Comparison of ENCODE assay signal across 8 mouse cellular contexts in the genomic region with DNA sequence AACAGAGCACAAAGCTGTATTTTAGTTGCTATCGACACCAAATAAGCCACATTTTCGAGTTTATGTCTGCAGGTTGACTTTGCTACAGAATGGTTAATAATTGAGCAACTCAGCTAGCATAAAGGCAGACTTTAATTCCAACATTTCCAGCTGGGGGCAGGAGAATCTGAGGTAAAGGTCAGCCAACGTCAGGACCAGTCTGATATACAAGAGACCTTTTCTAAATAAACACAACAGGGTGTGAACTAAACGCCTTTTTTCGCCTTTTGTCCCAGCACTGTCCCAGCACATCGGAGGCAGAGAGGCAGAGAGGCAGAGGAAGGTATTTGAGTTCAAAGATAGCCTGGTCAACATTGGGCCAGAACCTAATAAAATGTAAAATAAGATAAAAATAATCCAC. TPM values are rescaled to one million over a fixed set of nuclear protein-coding genes. Genes with fewer than 3 reads are reported as not detected.
A peak's percentile ranks its signal among the peaks of the same experiment; 100 is the strongest.
DNase-seq lines count a peak whose midpoint lies in the region; ATAC-seq lines count a peak whose summit lies in the region.

No protein-coding gene starts in this region.

- peak overlapping the region; percentile 92 for H3K9ac ChIP-seq in heart, embryonic 12.5 days
- H3K9ac ChIP-seq in kidney, embryonic 16.5 days (replicated peaks; ENCODE audit: low read length), result peak overlapping the region; percentile 89
- no peak overlapping the region for H3K9ac ChIP-seq in midbrain, embryonic 16.5 days (ENCODE audit: low read depth, low read length)

- no peak for DNase-seq in heart, postnatal 4 days
- no peak for DNase-seq in forebrain, embryonic 10.5 days (ENCODE audit: extremely low spot score, low spot score)
- DNase-seq in cerebellum, adult 18-20 months, result no peak
- DNase-seq in cerebellum, adult 11-12 months, result no peak

- 22% methylated on average over 6 of the region's 6 CpGs for WGBS in heart, embryonic 12.5 days
- 30% methylated on average over 6 of the region's 6 CpGs for WGBS in forebrain, embryonic 10.5 days
- WGBS in kidney, embryonic 16.5 days, result 14% methylated on average over 6 of the region's 6 CpGs
- 22% methylated on average over 6 of the region's 6 CpGs for WGBS in midbrain, embryonic 16.5 days

- H3K4me3 ChIP-seq in heart, embryonic 12.5 days, result peak overlapping the region; percentile 95
- H3K4me3 ChIP-seq in forebrain, embryonic 10.5 days, result peak overlapping the region; percentile 88
- H3K4me3 ChIP-seq in kidney, embryonic 16.5 days (ENCODE audit: low read length), result peak overlapping the region; percentile 93
- peak overlapping the region; percentile 82 for H3K4me3 ChIP-seq in midbrain, embryonic 16.5 days (ENCODE audit: low read depth, low read length)

- ATAC-seq in heart, embryonic 12.5 days (ENCODE audit: insufficient number of reproducible peaks, low FRiP score), result no peak
- no peak for ATAC-seq in kidney, embryonic 16.5 days (ENCODE audit: low FRiP score, low TSS enrichment)
- no peak for ATAC-seq in midbrain, embryonic 16.5 days
- ATAC-seq in cerebellum, adult (ENCODE audit: insufficient number of reproducible peaks, low FRiP score, low TSS enrichment), result no peak

- peaks cover 8% of the 10 kb centered on the region for H3K4me1 ChIP-seq in heart, embryonic 12.5 days (replicated peaks)
- H3K4me1 ChIP-seq in forebrain, embryonic 10.5 days, result peaks cover 15% of the 10 kb centered on the region
- peaks cover 14% of the 10 kb centered on the region for H3K4me1 ChIP-seq in kidney, embryonic 16.5 days (ENCODE audit: insufficient read depth, low read length)
- peaks cover 6% of the 10 kb centered on the region; the same call in 1 of the 2 replicates for H3K4me1 ChIP-seq in midbrain, embryonic 16.5 days (ENCODE audit: control insufficient read depth, insufficient read depth, low read length)

- no peak overlapping the region for H3K27ac ChIP-seq in heart, embryonic 12.5 days (ENCODE audit: poor library complexity, severe bottlenecking)
- peak overlapping the region; percentile 98 for H3K27ac ChIP-seq in forebrain, embryonic 10.5 days
- H3K27ac ChIP-seq in kidney, embryonic 16.5 days (ENCODE audit: low read length), result peak overlapping the region; percentile 93
- H3K27ac ChIP-seq in midbrain, embryonic 16.5 days (ENCODE audit: low read length), result no peak overlapping the region

- H3K4me2 ChIP-seq in heart, embryonic 12.5 days, result peak overlapping the region; percentile 75
- H3K4me2 ChIP-seq in kidney, embryonic 16.5 days (replicated peaks; ENCODE audit: low read depth, low read length), result peak overlapping the region; percentile 59
- H3K4me2 ChIP-seq in midbrain, embryonic 16.5 days (ENCODE audit: low read length), result peak overlapping the region; percentile 98

- H3K36me3 ChIP-seq in heart, embryonic 12.5 days, result peaks cover 21% of the 10 kb centered on the region
- H3K36me3 ChIP-seq in forebrain, embryonic 10.5 days (replicated peaks), result peaks cover 34% of the 10 kb centered on the region
- H3K36me3 ChIP-seq in kidney, embryonic 16.5 days (ENCODE audit: insufficient read depth, low read length), result peaks cover 18% of the 10 kb centered on the region
- H3K36me3 ChIP-seq in midbrain, embryonic 16.5 days (ENCODE audit: control insufficient read depth, insufficient read depth, low read length), result no peaks in the 10 kb centered on the region

- H3K27me3 ChIP-seq in heart, embryonic 12.5 days (replicated peaks), result no peaks in the 10 kb centered on the region
- no peaks in the 10 kb centered on the region for H3K27me3 ChIP-seq in forebrain, embryonic 10.5 days (ENCODE audit: poor library complexity, severe bottlenecking)
- H3K27me3 ChIP-seq in kidney, embryonic 16.5 days (ENCODE audit: insufficient read depth, low read length), result no peaks in the 10 kb centered on the region
- no peaks in the 10 kb centered on the region for H3K27me3 ChIP-seq in midbrain, embryonic 16.5 days (ENCODE audit: control insufficient read depth, insufficient read depth, low read depth, low read length)

- H3K9me3 ChIP-seq in heart, embryonic 12.5 days (replicated peaks), result no peaks in the 10 kb centered on the region
- no peaks in the 10 kb centered on the region for H3K9me3 ChIP-seq in forebrain, embryonic 10.5 days
- H3K9me3 ChIP-seq in kidney, embryonic 16.5 days (ENCODE audit: low read length), result no peaks in the 10 kb centered on the region
- no peaks in the 10 kb centered on the region for H3K9me3 ChIP-seq in midbrain, embryonic 16.5 days (replicated peaks; ENCODE audit: control insufficient read depth, low read length, poor library complexity, severe bottlenecking)

RNA-seq across cellular contexts. Expression of a gene that starts 0.8 kb away (rescaled TPM):
- polyA plus RNA-seq in heart, embryonic 12.5 days (2016; fragmentation: Nextera tagmentation; extraction: Ambion mirVana), result 135 and 142 TPM in 2 replicates
- total RNA-seq in heart, postnatal 4 days (2021), result 10 to 100 TPM; 50.1 to 52.5 TPM
- polyA plus RNA-seq in forebrain, embryonic 10.5 days (2016; fragmentation: Nextera tagmentation; extraction: Ambion mirVana), result 219 and 224 TPM in 2 replicates
- polyA plus RNA-seq in kidney, embryonic 16.5 days (2015; fragmentation: Nextera tagmentation; extraction: Ambion mirVana), result 241 and 247 TPM in 2 replicates
- 18.9 and 25.6 TPM in 2 replicates for polyA plus RNA-seq in midbrain, embryonic 16.5 days (2015; fragmentation: Nextera tagmentation; extraction: Ambion mirVana)

RNA-seq across cellular contexts. Expression of a gene that starts 5.7 kb away (rescaled TPM):
- not detected in 2 replicates for polyA plus RNA-seq in heart, embryonic 12.5 days (2016; fragmentation: Nextera tagmentation; extraction: Ambion mirVana)
- not detected for total RNA-seq in heart, postnatal 4 days (2021)
- polyA plus RNA-seq in forebrain, embryonic 10.5 days (2016; fragmentation: Nextera tagmentation; extraction: Ambion mirVana), result not detected in 2 replicates
- 3.1 and 4.2 TPM in 2 replicates for polyA plus RNA-seq in kidney, embryonic 16.5 days (2015; fragmentation: Nextera tagmentation; extraction: Ambion mirVana)
- not detected in 2 replicates for polyA plus RNA-seq in midbrain, embryonic 16.5 days (2015; fragmentation: Nextera tagmentation; extraction: Ambion mirVana)

Comparison
In these comparisons a context has a peak if more than half of its experiments do, and no peak if none do; other contexts are left out.
1. H3K27ac ChIP-seq: peak in forebrain, embryonic 10.5 days (single experiment) and kidney, embryonic 16.5 days (single experiment); none in heart, embryonic 12.5 days (single experiment) and midbrain, embryonic 16.5 days (single experiment).
2. Peak in every context shown above with its lines, with median percentiles within 50 percentile points of each other: H3K4me2 ChIP-seq and H3K4me3 ChIP-seq.